Mouse (Mus musculus) hindbrain, postnatal 0 days (tissue): ENCODE measurements around the gene Sorl1. TPM values are rescaled to one million over a fixed set of nuclear protein-coding genes. Genes with fewer than 3 reads are reported as not detected.

ENCODE experiments used
- ATAC-seq: fragments of 200-750 bp; cut with Nextera tagmentation; 2 replicates; pipeline ENCODE4 v1.8.0; 2017; ENCODE audit warnings: mild to moderate bottlenecking, moderate TSS enrichment, moderate library complexity
- DNase-seq: peaks from one replicate; pipeline ENCODE4 v3.0.0-alpha.2; 2015; ENCODE audit warnings: low spot score
- H3K27ac ChIP-seq: fragments of 300-500 bp; sonication (generic); 2 replicates; pipeline ENCODE4 v1.5.1; 2014; ENCODE audit warnings: mild to moderate bottlenecking
- H3K27me3 ChIP-seq: fragments of 300-500 bp; sonication (generic); 2 replicates; pipeline ENCODE4 v1.6.1; 2014; ENCODE audit warnings: low read length, mixed read lengths; ENCODE audit not compliant: insufficient read depth
- H3K36me3 ChIP-seq: fragments of 300-500 bp; sonication (generic); 2 replicates; pipeline ENCODE4 v1.6.1; 2014; ENCODE audit warnings: low read length, mixed read lengths; ENCODE audit not compliant: insufficient read depth
- H3K4me1 ChIP-seq: fragments of 300-500 bp; sonication (generic); 2 replicates; pipeline ENCODE4 v1.6.1; 2014; ENCODE audit warnings: antibody characterized with exemption, low read length, mixed read lengths; ENCODE audit not compliant: insufficient read depth
- H3K4me2 ChIP-seq: fragments of 300-500 bp; sonication (generic); 2 replicates; pipeline ENCODE4 v1.6.1; 2014; ENCODE audit warnings: low read depth, mild to moderate bottlenecking, low read length, moderate library complexity, mixed read lengths
- H3K4me3 ChIP-seq: fragments of 300-500 bp; sonication (generic); 2 replicates; pipeline ENCODE4 v1.5.1; 2014; ENCODE audit warnings: low read length
- H3K9ac ChIP-seq: fragments of 300-500 bp; sonication (generic); replicated peaks from 2 replicates; pipeline ENCODE4 v1.6.1; 2014; ENCODE audit warnings: mild to moderate bottlenecking, low read length, moderate library complexity, mixed read lengths
- H3K9me3 ChIP-seq: fragments of 300-500 bp; sonication (generic); 2 replicates; pipeline ENCODE4 v1.6.1; 2016; ENCODE audit warnings: low read length, mixed read lengths
- CTCF ChIP-seq: IDR thresholded peaks from 2 replicates; pipeline ENCODE4 v1.5.1; 2016; ENCODE audit warnings: antibody characterized with exemption, control low read depth, low read depth
- WGBS: fragments of 180-500 bp; shearing (Covaris S2); extraction: QIAGEN DNeasy Blood & Tissue Kit; methylation state at CpG from one replicate; pipeline ENCODE4 v1.1.7; 2014; 5-methylcytosine and 5-hydroxymethylcytosine counted together
- polyA plus RNA-seq: library from polyadenylated mRNA; unstranded; fragments of >200 nt; fragmentation: Nextera tagmentation; extraction: Ambion mirVana; gene quantifications from 2 replicates; pipeline ENCODE4 v1.2.1, GENCODE M21; 2015
- total RNA-seq: library from RNA; depleted of rRNA; stranded (reverse); fragments of >200 nt; gene quantifications from 2 replicates; pipeline ENCODE4 v1.2.3, GENCODE M21; 2014; rRNA removed

Gene Sorl1
- total RNA-seq = 25.6 and 27.7 TPM in 2 replicates
- 8.2 and 9.1 TPM in 2 replicates for polyA plus RNA-seq

DNA sequence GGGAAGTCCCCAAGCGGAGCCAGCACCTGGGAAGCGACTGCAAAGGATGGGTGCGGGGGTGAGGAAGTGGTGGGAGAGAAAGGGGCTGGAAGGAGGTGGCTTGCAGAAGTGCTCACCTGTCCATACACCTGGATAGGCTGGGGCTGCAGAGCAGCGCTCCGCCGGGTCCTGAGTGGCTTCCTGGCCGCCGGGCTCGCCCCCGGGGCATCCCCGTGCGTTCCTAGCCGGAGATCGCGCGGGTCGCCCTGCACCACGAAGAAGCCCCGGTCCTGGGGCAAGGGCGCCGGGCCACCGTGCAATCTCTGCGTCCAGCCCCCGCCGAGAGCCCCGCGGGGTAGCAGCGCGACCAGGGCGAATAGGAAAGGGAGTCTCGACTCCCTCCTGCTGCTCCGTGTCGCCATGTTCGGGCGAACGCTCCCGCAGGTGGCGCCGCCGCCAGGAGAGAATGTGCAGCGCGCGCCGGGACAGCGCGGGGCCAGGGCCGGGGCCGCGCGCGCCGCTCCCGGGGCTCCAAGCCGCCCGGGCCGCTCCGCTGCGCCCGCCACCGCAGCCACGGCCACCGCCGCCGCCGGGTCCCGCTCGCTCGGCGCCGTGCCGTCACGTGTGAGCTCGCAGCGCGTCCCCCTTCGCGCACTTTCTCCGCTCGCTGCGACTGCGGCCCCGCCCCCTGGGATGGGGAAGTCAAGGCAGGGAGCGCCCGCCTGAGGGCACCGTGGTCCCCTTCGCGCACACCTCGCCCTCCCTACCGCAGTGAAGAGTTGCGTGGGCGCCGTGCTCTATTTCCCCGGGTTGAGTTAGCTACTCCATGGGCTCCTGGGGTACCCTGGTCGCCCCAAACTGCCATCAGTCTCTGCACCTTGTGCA lies at the start of gene Sorl1:
TSS of gene Sorl1 (minus strand) at position 585 of the 864 bp plus-strand sequence.
- DNase-seq (peak; percentile 82), ATAC-seq (peak; percentile 91)
- Histone ChIP-seq H3K4me2 (peak within 1 kb of the TSS; percentile 98), H3K36me3 (no peaks in the 10 kb centered on the region), H3K27ac (peak within 1 kb of the TSS; percentile 75), H3K4me1 (peaks cover 7% of the 10 kb centered on the region; the same call in 1 of the 2 replicates), H3K9me3 (no peaks in the 10 kb centered on the region), H3K27me3 (no peaks in the 10 kb centered on the region), H3K4me3 (peak within 1 kb of the TSS; percentile 91), H3K9ac (peak within 1 kb of the TSS; percentile 86)
- WGBS = 0% methylated on average over 81 of the region's 94 CpGs
- peak; percentile 66 for TF ChIP-seq CTCF

- H3K4me2 ChIP-seq = no peak overlapping the region
- TF ChIP-seq CTCF = no peak
- no peak for ATAC-seq
- H3K27ac ChIP-seq = no peak overlapping the region
- no peaks in the 10 kb centered on the region for H3K27me3 ChIP-seq
- no peak for DNase-seq
- H3K4me1 ChIP-seq = no peaks in the 10 kb centered on the region
- H3K4me3 ChIP-seq = no peak overlapping the region
- H3K36me3 ChIP-seq = no peaks in the 10 kb centered on the region
- 53% methylated on average over 3 of the region's 3 CpGs for WGBS
- H3K9ac ChIP-seq = no peak overlapping the region
- H3K9me3 ChIP-seq = no peaks in the 10 kb centered on the region
These were observed 49.7 kb upstream of the Sorl1 start for GRCm38 (mm10) chr9:42173781-42174180.

DNA sequence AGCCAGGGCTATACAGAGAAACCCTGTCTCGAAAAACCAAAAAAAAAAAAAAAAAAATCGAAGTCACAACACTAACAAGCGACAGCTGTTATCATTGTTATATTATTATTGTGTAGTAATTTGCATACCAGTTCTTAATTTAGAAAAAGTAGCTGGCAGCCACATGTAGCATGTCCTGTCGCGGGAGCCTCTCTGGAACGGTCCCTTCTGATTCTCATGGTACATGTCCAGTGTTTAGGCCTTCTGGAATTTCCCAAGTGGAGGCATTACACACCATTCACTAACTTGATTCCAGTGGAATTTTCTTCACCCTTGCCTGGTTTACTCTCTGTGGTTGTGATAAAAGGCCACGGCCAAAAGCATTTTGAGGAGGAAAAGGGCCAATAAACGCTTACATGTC lies 45.4 kb upstream of the Sorl1 start:
- Histone ChIP-seq H3K4me2 (no peak overlapping the region), H3K36me3 (no peaks in the 10 kb centered on the region), H3K9ac (no peak overlapping the region), H3K4me1 (no peaks in the 10 kb centered on the region), H3K4me3 (no peak overlapping the region), H3K27me3 (no peaks in the 10 kb centered on the region), H3K27ac (no peak overlapping the region), H3K9me3 (no peaks in the 10 kb centered on the region)
- WGBS = 85% methylated on average over 8 of the region's 8 CpGs
- DNase-seq (no peak), ATAC-seq (no peak)
- TF ChIP-seq CTCF = no peak

DNA sequence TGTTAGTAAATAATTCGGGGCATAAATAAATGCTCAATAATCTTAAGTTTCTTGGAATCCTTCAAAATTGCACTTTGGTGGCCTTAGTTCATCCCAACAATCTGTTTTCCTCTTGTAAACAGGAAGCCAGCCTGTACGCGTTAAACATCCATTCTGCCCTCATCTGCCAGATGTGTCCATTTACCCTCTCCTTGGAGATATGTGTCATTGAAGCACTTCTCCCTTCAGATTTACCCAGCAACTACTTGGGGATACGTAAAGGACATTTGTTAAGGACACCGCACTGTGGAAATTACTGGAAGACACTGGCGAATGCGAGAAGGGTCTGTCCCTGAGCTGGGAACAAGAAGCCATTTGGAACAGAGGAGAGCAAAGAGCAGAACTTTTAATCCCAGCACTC lies 44.9 kb upstream of the Sorl1 start:
- H3K27me3 ChIP-seq = no peaks in the 10 kb centered on the region
- H3K4me3 ChIP-seq = no peak overlapping the region
- no peak overlapping the region for H3K9ac ChIP-seq
- H3K36me3 ChIP-seq = no peaks in the 10 kb centered on the region
- WGBS = 88% methylated on average over 7 of the region's 7 CpGs
- no peaks in the 10 kb centered on the region for H3K4me1 ChIP-seq
- DNase-seq (no peak), ATAC-seq (no peak)
- no peak for TF ChIP-seq CTCF
- H3K4me2 ChIP-seq = no peak overlapping the region
- no peaks in the 10 kb centered on the region for H3K9me3 ChIP-seq
- no peak overlapping the region for H3K27ac ChIP-seq

DNA sequence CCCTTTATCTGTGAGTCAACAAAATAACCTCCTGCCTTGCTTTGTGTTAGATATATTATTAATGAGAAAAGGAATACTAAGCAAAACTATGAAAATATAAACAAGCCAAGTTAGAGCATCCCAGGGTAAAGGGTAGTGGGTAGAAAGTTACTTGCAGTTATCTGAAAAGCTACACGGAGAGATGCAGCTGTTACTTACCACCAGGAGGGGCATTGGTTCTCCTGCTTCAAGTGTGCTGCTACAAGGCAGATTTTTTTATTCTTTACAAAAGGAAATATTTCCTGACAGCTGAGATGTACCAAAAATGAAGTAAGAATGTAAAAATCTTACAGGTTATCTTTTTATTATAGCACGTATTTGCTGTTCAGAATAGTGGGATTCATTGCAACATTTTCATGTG lies 40.8 kb upstream of the Sorl1 start:
- Histone ChIP-seq H3K27ac (no peak overlapping the region), H3K4me1 (no peaks in the 10 kb centered on the region)
- WGBS = 80% methylated on average over 2 of the region's 2 CpGs

GRCm38 (mm10) chr9:42163011-42163410 lies 38.9 kb upstream of the Sorl1 start:
- Histone ChIP-seq H3K4me1 (no peaks in the 10 kb centered on the region), H3K27me3 (no peaks in the 10 kb centered on the region), H3K4me3 (no peak overlapping the region), H3K9me3 (no peaks in the 10 kb centered on the region), H3K9ac (no peak overlapping the region), H3K27ac (no peak overlapping the region), H3K36me3 (no peaks in the 10 kb centered on the region), H3K4me2 (no peak overlapping the region)
- ATAC-seq (no peak), DNase-seq (no peak)
- no peak for TF ChIP-seq CTCF
- 84% methylated on average over 4 of the region's 4 CpGs for WGBS

More for the DNA sequence above, 40.8 kb upstream of the Sorl1 start:
- peak; percentile 37; the same call in 1 of the 2 replicates for TF ChIP-seq CTCF
- no peak for ATAC-seq
- H3K9me3 ChIP-seq = no peaks in the 10 kb centered on the region
- DNase-seq = no peak
- no peak overlapping the region for H3K9ac ChIP-seq
- no peaks in the 10 kb centered on the region for H3K27me3 ChIP-seq
- H3K36me3 ChIP-seq = no peaks in the 10 kb centered on the region
- H3K4me3 ChIP-seq = no peak overlapping the region
- no peak overlapping the region for H3K4me2 ChIP-seq

DNA sequence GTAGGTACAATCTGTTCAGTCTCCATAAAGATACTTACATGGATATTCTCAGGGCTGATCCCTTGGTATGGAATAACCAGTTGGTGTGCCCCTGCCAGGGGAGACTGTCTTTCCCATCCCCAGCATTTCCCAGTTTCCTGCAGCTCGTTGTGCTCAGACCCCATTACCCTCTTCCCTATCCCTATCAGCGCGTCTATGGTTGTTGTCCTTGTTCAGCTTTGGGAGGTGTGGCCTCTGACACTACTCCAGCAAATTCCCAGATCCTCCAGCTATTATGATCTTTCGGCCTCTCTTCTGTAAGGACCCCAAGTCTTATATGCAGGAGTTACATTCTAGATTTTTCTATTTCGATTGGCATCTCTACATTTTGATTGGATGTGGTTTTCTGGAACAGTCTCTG lies 35.3 kb upstream of the Sorl1 start:
- no peaks in the 10 kb centered on the region for H3K27me3 ChIP-seq
- no peak for TF ChIP-seq CTCF
- WGBS = 84% methylated on average over 5 of the region's 5 CpGs
- no peak overlapping the region for H3K9ac ChIP-seq
- ATAC-seq (no peak), DNase-seq (no peak)
- no peak overlapping the region for H3K4me2 ChIP-seq
- no peaks in the 10 kb centered on the region for H3K9me3 ChIP-seq
- H3K27ac ChIP-seq = no peak overlapping the region
- H3K4me1 ChIP-seq = no peaks in the 10 kb centered on the region
- no peaks in the 10 kb centered on the region for H3K36me3 ChIP-seq
- no peak overlapping the region for H3K4me3 ChIP-seq
